Mouse (Mus musculus) kidney, adult 2 months (tissue): Measurements from ENCODE around the gene Rerg. TPM values are rescaled to one million over a fixed set of nuclear protein-coding genes. Genes with fewer than 3 reads are reported as not detected.
"Not testable (repeated sequence)": the region's sequence is repeated elsewhere in the genome, so short reads cannot be mapped to it uniquely, and the experiment has no call there.

ENCODE experiments used
- DNase-seq: peaks from one replicate; pipeline ENCODE4 v3.0.0; 2021
- H3K27ac ChIP-seq: fragments of 200-500 bp; 2 replicates; pipeline ENCODE4 v1.5.1; 2012; ENCODE audit warnings: low read depth, low read length, control low read depth, inconsistent platforms; ENCODE audit not compliant: insufficient read depth
- H3K27me3 ChIP-seq: fragments of 200-500 bp; replicated peaks from 2 replicates; pipeline ENCODE4 v1.6.1; 2012; ENCODE audit warnings: mild to moderate bottlenecking, moderate library complexity, low read length, inconsistent platforms; ENCODE audit not compliant: control insufficient read depth, insufficient read depth
- H3K36me3 ChIP-seq: fragments of 200-500 bp; 2 replicates; pipeline ENCODE4 v1.6.1; 2012; ENCODE audit warnings: mild to moderate bottlenecking, moderate library complexity, low read length, inconsistent platforms; ENCODE audit not compliant: control insufficient read depth, insufficient read depth
- H3K4me1 ChIP-seq: fragments of 200-500 bp; 2 replicates; pipeline ENCODE4 v1.6.1; 2011; ENCODE audit warnings: low read length; ENCODE audit not compliant: control insufficient read depth, insufficient read depth
- H3K4me3 ChIP-seq: fragments of 200-500 bp; 2 replicates; pipeline ENCODE4 v1.5.1; 2011; ENCODE audit warnings: mild to moderate bottlenecking, low read depth, low read length, control low read depth; ENCODE audit not compliant: insufficient read depth
- CTCF ChIP-seq: fragments of 200-500 bp; conservative IDR thresholded peaks from 2 replicates; pipeline ENCODE4 v1.5.1; 2011; ENCODE audit warnings: low read depth, mild to moderate bottlenecking, control low read depth, low read length, moderate library complexity, mixed read lengths; ENCODE audit not compliant: insufficient read depth, insufficient read length
- POLR2A ChIP-seq: fragments of 200-500 bp; IDR thresholded peaks from one replicate; pipeline ENCODE4 v1.6.1; 2011; ENCODE audit warnings: low read depth, low read length, control low read depth
- WGBS: fragments of 180-500 bp; shearing (Covaris S2); methylation state at CpG from one replicate; pipeline ENCODE4 v1.1.7; 2018; 5-methylcytosine and 5-hydroxymethylcytosine counted together
- polyA plus RNA-seq: library from polyadenylated mRNA; depleted of rRNA; stranded (reverse); fragments of >200 nt; gene quantifications from 2 replicates; pipeline ENCODE4 v1.2.3, GENCODE M21; 2012

Rerg gene
- polyA plus RNA-seq, 1 experiment = 6.0 TPM

- 75% methylated on average over 5 of the region's 5 CpGs for WGBS
- DNase-seq = no peak
- Histone ChIP-seq H3K4me1 (no peaks in the 10 kb centered on the region), H3K27me3 (no peaks in the 10 kb centered on the region), H3K27ac (no peak overlapping the region), H3K4me3 (no peak overlapping the region), H3K36me3 (no peaks in the 10 kb centered on the region)
- TF ChIP-seq POLR2A = no peak
- no peak for TF ChIP-seq CTCF
Observed at GRCm38 (mm10) chr6:137060595-137060994, 109.7 kb downstream of the Rerg start.

DNA sequence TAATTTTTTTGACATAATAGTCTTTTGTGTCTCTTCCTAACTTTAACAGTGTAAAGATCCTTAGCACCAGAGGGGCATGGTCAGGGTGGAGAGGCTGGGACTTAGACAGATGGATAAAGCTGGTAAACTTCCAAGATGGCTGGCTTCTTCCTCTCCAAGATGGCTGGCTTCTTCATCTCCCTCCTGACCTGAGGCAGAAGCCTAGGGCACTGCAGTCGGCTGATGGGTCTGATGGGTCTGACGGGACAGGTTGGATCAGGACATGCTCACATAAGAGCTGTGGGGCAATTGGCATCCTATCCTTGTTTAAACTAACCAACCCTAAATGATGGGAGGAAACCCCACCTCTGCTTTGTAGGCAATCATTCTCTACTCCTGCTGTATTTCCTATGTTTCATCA, 112.0 kb downstream of the Rerg start:
- no peak for DNase-seq
- no peaks in the 10 kb centered on the region for H3K27me3 ChIP-seq

DNA sequence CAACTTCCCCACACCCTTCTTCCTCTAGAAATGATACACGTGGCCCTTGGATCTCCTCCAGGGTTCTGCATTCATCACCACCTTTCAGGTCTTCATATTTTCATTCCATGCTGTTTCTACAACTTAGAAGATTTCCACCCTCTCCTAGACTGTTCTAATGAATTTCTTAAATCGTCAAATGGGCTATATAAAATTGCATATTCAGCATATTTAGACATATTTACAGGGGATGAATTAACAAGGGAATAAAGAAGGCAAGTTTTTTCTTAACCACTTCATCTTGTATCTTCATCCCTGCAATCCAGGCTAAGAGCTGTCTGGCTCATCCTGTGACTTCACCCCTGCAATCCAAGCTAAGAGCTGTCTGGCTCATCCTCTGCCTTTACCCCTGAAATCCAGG, 116.2 kb downstream of the Rerg start:
- Histone ChIP-seq H3K27me3 (no peaks in the 10 kb centered on the region), H3K27ac (no peak overlapping the region), H3K36me3 (no peaks in the 10 kb centered on the region), H3K4me3 (no peak overlapping the region), H3K4me1 (no peaks in the 10 kb centered on the region)
- 63% methylated on average over 2 of the region's 2 CpGs for WGBS
- DNase-seq = no peak
- TF ChIP-seq CTCF = no peak

More for the DNA sequence above, 112.0 kb downstream of the Rerg start:
- WGBS = 89% methylated on average over 2 of the region's 2 CpGs
- H3K36me3 ChIP-seq = no peaks in the 10 kb centered on the region
- H3K4me1 ChIP-seq = no peaks in the 10 kb centered on the region
- H3K27ac ChIP-seq = no peak overlapping the region
- TF ChIP-seq POLR2A (no peak), CTCF (no peak)
- H3K4me3 ChIP-seq = no peak overlapping the region

DNA sequence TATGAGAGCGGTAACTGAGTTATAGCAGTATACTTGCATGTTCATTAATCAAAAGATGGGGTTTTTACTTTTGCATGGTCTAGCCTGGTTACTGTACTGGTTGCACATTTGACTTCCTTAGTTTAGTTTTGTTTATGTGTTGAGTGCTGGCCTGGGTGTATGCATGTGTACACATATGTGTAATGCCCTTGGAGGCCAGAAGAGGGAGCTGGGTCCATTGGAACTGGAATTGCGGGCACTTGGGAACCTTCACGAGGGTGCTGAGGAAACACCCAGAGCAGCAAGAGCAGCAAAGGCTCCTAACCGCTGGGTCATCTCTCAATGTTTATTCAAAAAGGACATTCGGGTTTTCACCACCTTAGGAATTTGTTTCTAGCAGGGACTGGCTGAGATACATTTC, 116.8 kb downstream of the Rerg start:
- WGBS = 72% methylated on average over 5 of the region's 5 CpGs

GRCm38 (mm10) chr6:137053006-137053405, 117.3 kb downstream of the Rerg start:
- WGBS = 96% methylated on average over 9 of the region's 9 CpGs
- no peak for TF ChIP-seq POLR2A
- TF ChIP-seq CTCF = no peak
- Histone ChIP-seq H3K36me3 (no peaks in the 10 kb centered on the region), H3K27me3 (no peaks in the 10 kb centered on the region), H3K27ac (no peak overlapping the region), H3K4me3 (no peak overlapping the region), H3K4me1 (no peaks in the 10 kb centered on the region)
- no peak for DNase-seq

More for the DNA sequence above, 116.8 kb downstream of the Rerg start:
- peak; percentile 71 for TF ChIP-seq CTCF
- no peak for TF ChIP-seq POLR2A
- no peak overlapping the region for H3K4me3 ChIP-seq
- H3K27me3 ChIP-seq = no peaks in the 10 kb centered on the region
- DNase-seq = peak; percentile 52
- no peak overlapping the region for H3K27ac ChIP-seq
- H3K36me3 ChIP-seq = no peaks in the 10 kb centered on the region
- no peaks in the 10 kb centered on the region for H3K4me1 ChIP-seq

DNA sequence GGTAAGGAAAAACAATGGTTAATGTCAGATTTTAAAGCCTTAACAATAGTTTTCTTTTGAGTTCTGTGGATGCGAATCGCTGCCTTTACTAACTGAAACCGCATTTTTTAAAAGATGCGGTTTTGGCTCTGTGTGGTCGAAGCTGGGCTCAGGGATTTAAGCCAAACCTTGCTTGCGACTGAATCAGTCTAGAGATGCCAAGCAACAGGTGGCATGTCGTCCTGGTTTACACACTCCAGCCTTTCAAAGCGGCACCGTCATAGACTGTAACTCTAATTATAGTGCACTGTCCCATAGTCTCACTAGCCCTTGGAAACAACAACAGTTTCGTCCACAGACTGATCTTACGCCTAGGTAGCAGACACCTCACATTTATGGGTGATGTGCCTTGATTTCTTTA, 123.3 kb downstream of the Rerg start:
- no peak for DNase-seq
- H3K27me3 ChIP-seq = no peaks in the 10 kb centered on the region
- no peak overlapping the region for H3K27ac ChIP-seq
- TF ChIP-seq POLR2A (no peak), CTCF (no peak)
- H3K36me3 ChIP-seq = no peaks in the 10 kb centered on the region
- 91% methylated on average over 11 of the region's 11 CpGs for WGBS
- H3K4me1 ChIP-seq = no peaks in the 10 kb centered on the region
- H3K4me3 ChIP-seq = no peak overlapping the region

GRCm38 (mm10) chr6:137045011-137045504, 125.2 kb downstream of the Rerg start:
- Histone ChIP-seq H3K4me3 (no peak overlapping the region), H3K4me1 (no peaks in the 10 kb centered on the region), H3K27me3 (no peaks in the 10 kb centered on the region), H3K27ac (no peak overlapping the region), H3K36me3 (no peaks in the 10 kb centered on the region)
- DNase-seq = no peak
- TF ChIP-seq POLR2A (no peak), CTCF (no peak)
- 74% methylated on average over 9 of the region's 9 CpGs for WGBS

- 66% methylated on average over 8 of the region's 8 CpGs for WGBS
- not testable (repeated sequence) for H3K36me3 ChIP-seq, H3K27me3 ChIP-seq, H3K27ac ChIP-seq, H3K4me1 ChIP-seq, H3K4me3 ChIP-seq
- peak; percentile 43 for DNase-seq
Observed at GRCm38 (mm10) chr6:137035611-137036395, 134.5 kb downstream of the Rerg start.
